Comparison of ENCODE assay signal across 9 mouse cellular contexts in genomic region chr1:167689232-167689261, GRCm38 (mm10). TPM values are rescaled to one million over a fixed set of nuclear protein-coding genes. Genes with fewer than 3 reads are reported as not detected.
DNase-seq lines count a peak whose midpoint lies in the region; ATAC-seq and TF ChIP-seq lines count a peak whose summit lies in the region.
"Had no signal": no experiment of that assay in that cellular context is flagged by ENCODE, and none has a peak within 500 bp of the region (broad histone marks: within the 10 kb centered on the region; RNA-seq: fewer than 3 reads in every experiment).

TSS of gene Lmx1a (plus strand) at chr1:167689237.

- H3K4me1 ChIP-seq in lung, embryonic 14.5 days (ENCODE audit: insufficient read depth): 0 out of 2 replicates have a peak, but pooled peaks cover 4% of the 10 kb centered on the region
- H3K4me1 ChIP-seq in forebrain, embryonic 15.5 days: peaks cover 30% of the 10 kb centered on the region
- peaks cover 22% of the 10 kb centered on the region for H3K4me1 ChIP-seq in limb, embryonic 13.5 days
- no peaks in the 10 kb centered on the region for H3K4me1 ChIP-seq in small intestine, adult 2 months (ENCODE audit: control insufficient read depth, insufficient read depth, insufficient read length, low read length)

- H3K9me3 ChIP-seq in lung, embryonic 14.5 days (ENCODE audit: low read depth, low read length): no peaks in the 10 kb centered on the region
- H3K9me3 ChIP-seq in forebrain, embryonic 15.5 days: peaks cover 7% of the 10 kb centered on the region
- H3K9me3 ChIP-seq in limb, embryonic 13.5 days: peaks cover 5% of the 10 kb centered on the region; the same call in 1 of the 2 replicates

- no peak for ATAC-seq in lung, embryonic 14.5 days (ENCODE audit: insufficient read depth)
- no peak for ATAC-seq in forebrain, embryonic 15.5 days (replicated peaks)
- no peak for ATAC-seq in limb, embryonic 13.5 days (ENCODE audit: low FRiP score, low read depth)

- 4% methylated on average over 3 of the region's 3 CpGs for WGBS in lung, embryonic 14.5 days
- 0% methylated on average over 3 of the region's 3 CpGs for WGBS in forebrain, embryonic 15.5 days
- 0% methylated on average over 3 of the region's 3 CpGs for whole genome bisulfite sequencing in limb, embryonic 13.5 days
- 0% methylated on average over 3 of the region's 3 CpGs for WGBS in small intestine, adult 2 months

- H3K4me2 ChIP-seq in lung, embryonic 14.5 days: peak within 1 kb of the TSS; percentile 75
- H3K4me2 ChIP-seq in forebrain, embryonic 15.5 days (replicated peaks): peak within 1 kb of the TSS; percentile 83
- peak within 1 kb of the TSS; percentile 95 for H3K4me2 ChIP-seq in limb, embryonic 13.5 days (replicated peaks)

- no peaks in the 10 kb centered on the region for H3K36me3 ChIP-seq in lung, embryonic 14.5 days (ENCODE audit: insufficient read depth)
- no peaks in the 10 kb centered on the region for H3K36me3 ChIP-seq in forebrain, embryonic 15.5 days
- H3K36me3 ChIP-seq in limb, embryonic 13.5 days: no peaks in the 10 kb centered on the region
- no peaks in the 10 kb centered on the region for H3K36me3 ChIP-seq in small intestine, adult 2 months (ENCODE audit: control insufficient read depth, insufficient read depth, low read length)

- H3K27ac ChIP-seq in lung, embryonic 14.5 days (ENCODE audit: low read depth): no peak within 1 kb of the TSS
- H3K27ac ChIP-seq in forebrain, embryonic 15.5 days (replicated peaks): no peak within 1 kb of the TSS
- H3K27ac ChIP-seq in limb, embryonic 13.5 days: no peak within 1 kb of the TSS
- H3K27ac ChIP-seq in small intestine, adult 2 months (ENCODE audit: insufficient read depth, low read depth, low read length): no peak within 1 kb of the TSS

- TF ChIP-seq CTCF in lung, embryonic 14.5 days (IDR thresholded peaks at IDR 0.05; ENCODE audit: low read depth): no peak
- no peak for TF ChIP-seq CTCF in small intestine, adult 2 months (IDR thresholded peaks at IDR 0.05; ENCODE audit: extremely low read depth, insufficient read length, insufficient replicate concordance, low read depth, low read length)

- H3K27me3 ChIP-seq in lung, embryonic 14.5 days (ENCODE audit: insufficient read depth, low read length): peaks cover 83% of the 10 kb centered on the region
- H3K27me3 ChIP-seq in forebrain, embryonic 15.5 days: peaks cover 69% of the 10 kb centered on the region
- H3K27me3 ChIP-seq in limb, embryonic 13.5 days: peaks cover 83% of the 10 kb centered on the region
- peaks cover 52% of the 10 kb centered on the region for H3K27me3 ChIP-seq in small intestine, adult 2 months (ENCODE audit: control insufficient read depth, insufficient read depth, low read length)

- peak within 1 kb of the TSS; percentile 46 for H3K4me3 ChIP-seq in lung, embryonic 14.5 days (ENCODE audit: low read depth, low read length)
- H3K4me3 ChIP-seq in forebrain, embryonic 15.5 days: peak within 1 kb of the TSS; percentile 44
- peak within 1 kb of the TSS; percentile 58 for H3K4me3 ChIP-seq in limb, embryonic 13.5 days
- peak within 1 kb of the TSS; percentile 38 for H3K4me3 ChIP-seq in small intestine, adult 2 months (ENCODE audit: low read depth, low read length)

- no peak for TF ChIP-seq POLR2A in small intestine, adult 2 months (IDR thresholded peaks at IDR 0.05; ENCODE audit: low read depth, low read length)

- H3K9ac ChIP-seq in lung, embryonic 14.5 days: peak within 1 kb of the TSS; percentile 34
- peak within 1 kb of the TSS; percentile 36 for H3K9ac ChIP-seq in forebrain, embryonic 15.5 days (replicated peaks)
- peak within 1 kb of the TSS; percentile 68 for H3K9ac ChIP-seq in limb, embryonic 13.5 days

- DNase-seq in lung, embryonic 14.5 days: no peak
- no peak for DNase-seq in lung, postnatal 14 days
- no peak for DNase-seq in urinary bladder, postnatal 25 days (ENCODE audit: low spot score)
- no peak for DNase-seq in thymus, postnatal 14 days
- DNase-seq: cerebellum, adult 18-20 months; thymus, adult 2 months had no signal

RNA-seq across cellular contexts. Expression of gene Lmx1a, which starts in this region (rescaled TPM):
- polyA plus RNA-seq in lung, embryonic 14.5 days (2014; fragmentation: Nextera tagmentation; extraction: Ambion mirVana): not detected in 2 replicates
- 2.6 and 3.7 TPM in 2 replicates for polyA plus RNA-seq in forebrain, embryonic 15.5 days (2015; fragmentation: Nextera tagmentation; extraction: Ambion mirVana)
- polyA plus RNA-seq in limb, embryonic 13.5 days (2015; fragmentation: Nextera tagmentation; extraction: Ambion mirVana): 0.26 and 0.27 TPM in 2 replicates
- 0.35 and 0.41 TPM in 2 replicates for polyA plus RNA-seq in small intestine, adult 2 months (2012; rRNA removed)
